Mouse (Mus musculus): ENCODE measurements around the gene Nin. TPM values are rescaled to one million over a fixed set of nuclear protein-coding genes. Genes with fewer than 3 reads are reported as not detected.

Nin gene
- polyA plus RNA-seq (2014; fragmentation: Illumina TruSeq; extraction: RNeasy Lipid Tissue Mini Kit (QIAGEN cat#74804); ENCODE audit: low read depth, low replicate concordance): 5.1 TPM

GRCm38 (mm10) chr12:70113351-70113750, at the start of gene Nin:
Gene Nin, minus strand, starts transcription at chr12:70113717.

GRCm38 (mm10) chr12:70153842-70154241, 40.3 kb upstream of the Nin start, which contains the start of gene Abhd12b:
Gene Abhd12b, plus strand, starts transcription at chr12:70154142.

GRCm38 (mm10) chr12:69986786-69987497, 126.6 kb downstream of the Nin start, which contains the start of gene Sav1:
Gene Sav1, minus strand, starts transcription at chr12:69987002.

Other genes with a start within 250 kb of the Nin start
- 3.5 TPM for gene Atl1, start 221.1 kb downstream of the Nin start, polyA plus RNA-seq (2014; fragmentation: Illumina TruSeq; extraction: RNeasy Lipid Tissue Mini Kit (QIAGEN cat#74804); ENCODE audit: low read depth, low replicate concordance)
- 39.7 TPM for gene Map4k5, start 220.5 kb downstream of the Nin start, polyA plus RNA-seq (2014; fragmentation: Illumina TruSeq; extraction: RNeasy Lipid Tissue Mini Kit (QIAGEN cat#74804); ENCODE audit: low read depth, low replicate concordance)
- 83.1 TPM for gene Sav1, start 126.7 kb downstream of the Nin start, polyA plus RNA-seq (2014; fragmentation: Illumina TruSeq; extraction: RNeasy Lipid Tissue Mini Kit (QIAGEN cat#74804); ENCODE audit: low read depth, low replicate concordance)
- gene Abhd12b, start 40.4 kb upstream of the Nin start, polyA plus RNA-seq (2014; fragmentation: Illumina TruSeq; extraction: RNeasy Lipid Tissue Mini Kit (QIAGEN cat#74804); ENCODE audit: low read depth, low replicate concordance): not detected
- gene Pygl, start 117.8 kb upstream of the Nin start, polyA plus RNA-seq (2014; fragmentation: Illumina TruSeq; extraction: RNeasy Lipid Tissue Mini Kit (QIAGEN cat#74804); ENCODE audit: low read depth, low replicate concordance): 46.7 TPM
- gene Trim9, start 233.9 kb upstream of the Nin start, polyA plus RNA-seq (2014; fragmentation: Illumina TruSeq; extraction: RNeasy Lipid Tissue Mini Kit (QIAGEN cat#74804); ENCODE audit: low read depth, low replicate concordance): not detected

Data from kidney, adult 10 weeks (tissue).